Mouse (Mus musculus) kidney, postnatal 4 days (tissue): ENCODE measurements at regions not wholly inside any gene's neighbourhood (a gene's known extent, or its start where the extent isn't known, plus 50 kb on each side); places are given as distances from the start of the nearest gene placed in this dataset.
"Not testable (repeated sequence)": the region's sequence is repeated elsewhere in the genome, so short reads cannot be mapped to it uniquely, and the experiment has no call there.

Experiments
- DNase-seq, 2 experiments: peaks; one replicate each; pipeline ENCODE4 v3.0.0; 2021; ENCODE audit warnings: mixed read lengths in 2 of 2

DNA sequence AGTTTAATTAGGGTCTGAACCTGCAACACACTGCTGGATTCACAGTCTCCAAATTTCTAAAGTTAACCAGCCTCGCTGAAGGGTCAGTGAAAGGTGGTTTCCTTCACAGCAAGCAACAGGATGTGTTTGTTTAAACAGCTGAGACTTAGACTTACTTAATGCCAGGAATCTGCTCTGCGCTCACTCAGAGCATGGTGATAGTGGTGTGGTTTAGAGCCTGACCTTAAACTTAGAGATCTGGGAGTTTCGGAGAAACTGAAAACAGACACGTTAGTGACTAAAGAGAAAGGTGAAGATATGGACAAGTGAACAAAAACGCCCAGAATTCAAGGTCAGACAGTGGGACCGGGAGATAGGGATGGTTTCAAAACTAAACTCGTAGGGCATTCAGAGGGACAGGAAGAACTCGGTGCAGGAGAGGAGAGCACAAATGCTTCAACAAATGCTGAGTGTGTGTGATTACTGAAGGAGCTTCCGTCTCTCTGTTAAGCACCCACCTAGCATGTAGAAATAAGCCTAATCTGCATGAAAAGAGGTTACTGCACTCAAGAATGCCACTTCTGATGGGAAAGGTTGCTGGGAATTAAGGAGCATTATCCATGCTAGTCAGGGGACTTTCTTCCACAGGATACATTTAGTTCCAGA is 97.2 kb upstream of the Ifngr1 start:
- DNase-seq, result no peak

- DNase-seq, result no peak
These were observed 93.6 kb upstream of the Ifngr1 start for GRCm38 (mm10) chr10:19498112-19498511.

- no peak for DNase-seq
These were observed 88.9 kb upstream of the Ifngr1 start for GRCm38 (mm10) chr10:19502874-19503273.

GRCm38 (mm10) chr10:19503846-19504765 is 87.6 kb upstream of the Ifngr1 start:
- DNase-seq, result no peak

- DNase-seq, result no peak
These were observed 86.6 kb upstream of the Ifngr1 start for GRCm38 (mm10) chr10:19505174-19505573.

GRCm38 (mm10) chr10:19505979-19506378 is 85.8 kb upstream of the Ifngr1 start:
- no peak for DNase-seq

DNA sequence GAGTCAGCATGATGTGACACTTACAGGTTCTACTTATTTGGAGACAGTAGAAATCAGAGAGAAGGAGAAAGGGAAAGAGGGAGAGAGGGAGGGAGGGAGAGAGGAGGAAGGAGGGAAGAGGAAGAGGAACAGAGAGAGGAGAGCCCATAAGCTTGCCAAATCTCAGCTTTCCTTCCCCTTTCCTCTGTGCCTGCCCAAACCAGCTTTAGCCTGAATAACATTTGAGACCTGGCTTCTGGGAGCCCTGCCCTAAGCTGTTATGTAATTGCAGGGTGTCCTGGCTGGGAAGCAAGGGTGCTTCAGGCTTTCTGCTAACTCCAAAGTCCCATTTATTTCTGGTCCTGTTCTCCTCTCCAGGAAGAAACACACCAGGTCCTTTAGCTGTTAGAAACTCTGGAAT is 85.3 kb upstream of the Ifngr1 start:
- DNase-seq, result no peak

DNA sequence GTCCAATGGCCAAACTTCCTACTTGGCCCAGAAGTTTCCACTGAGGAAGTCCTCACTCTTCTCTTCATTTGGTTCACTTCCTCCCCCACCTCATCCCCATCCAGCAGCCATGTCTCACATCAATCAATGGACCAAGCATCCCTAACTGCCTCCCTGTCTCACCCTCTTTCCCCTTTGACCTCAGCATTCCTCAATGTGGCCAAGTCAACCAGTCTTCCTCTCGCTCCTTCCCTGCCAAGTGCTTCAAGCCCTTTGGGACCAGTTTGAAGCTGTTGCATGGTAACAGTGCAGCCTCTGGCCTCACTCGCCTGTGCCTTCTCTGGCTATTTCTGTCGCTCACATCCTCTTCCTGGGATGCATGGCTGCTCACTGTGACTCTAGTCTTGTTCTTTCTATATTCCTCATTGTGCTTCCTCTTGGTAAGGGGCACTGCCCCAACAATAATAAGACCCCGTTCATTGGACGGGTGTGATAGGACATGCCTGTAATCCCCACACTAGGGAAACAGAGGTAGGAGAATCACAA is 83.5 kb upstream of the Ifngr1 start:
- no peak for DNase-seq

DNA sequence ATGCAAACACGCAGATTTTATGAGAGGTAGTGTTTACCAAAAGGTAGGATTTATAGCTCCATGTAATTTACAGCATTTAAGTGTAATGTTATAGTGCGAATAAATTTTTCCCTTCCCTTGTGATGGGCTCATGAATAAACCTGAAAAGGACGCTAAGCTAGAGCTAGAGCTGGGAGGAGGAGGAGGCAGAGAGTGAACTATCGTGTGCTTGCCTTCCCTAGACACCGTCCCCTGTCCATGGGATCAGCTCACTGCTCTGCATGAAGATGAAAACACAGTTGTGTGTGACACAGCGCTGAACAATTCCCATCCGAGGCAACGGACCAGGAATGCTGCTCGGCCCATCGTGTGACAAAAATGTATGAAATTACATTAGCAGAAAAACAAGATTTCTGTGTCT is 81.7 kb upstream of the Ifngr1 start:
- DNase-seq, result no peak

GRCm38 (mm10) chr10:19514366-19514765 is 77.4 kb upstream of the Ifngr1 start:
- DNase-seq, result not testable (repeated sequence)

DNA sequence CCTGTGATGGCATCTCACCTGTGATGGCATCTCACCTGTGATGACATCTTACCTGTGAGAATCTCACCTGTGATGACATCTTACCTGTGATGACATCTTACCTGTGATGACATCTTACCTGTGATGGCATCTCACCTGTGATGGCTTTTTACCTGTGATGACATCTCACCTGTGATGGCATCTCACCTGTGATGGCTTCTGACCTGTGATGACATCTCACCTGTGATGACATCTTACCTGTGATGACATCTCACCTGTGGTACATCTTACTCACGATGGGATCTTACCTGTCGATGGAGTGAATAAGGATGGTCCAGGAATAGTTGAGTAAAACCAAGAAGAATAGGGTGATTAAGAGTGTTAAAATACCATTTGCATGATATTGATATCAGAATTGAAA is 76.9 kb upstream of the Ifngr1 start:
- DNase-seq, result no peak

DNA sequence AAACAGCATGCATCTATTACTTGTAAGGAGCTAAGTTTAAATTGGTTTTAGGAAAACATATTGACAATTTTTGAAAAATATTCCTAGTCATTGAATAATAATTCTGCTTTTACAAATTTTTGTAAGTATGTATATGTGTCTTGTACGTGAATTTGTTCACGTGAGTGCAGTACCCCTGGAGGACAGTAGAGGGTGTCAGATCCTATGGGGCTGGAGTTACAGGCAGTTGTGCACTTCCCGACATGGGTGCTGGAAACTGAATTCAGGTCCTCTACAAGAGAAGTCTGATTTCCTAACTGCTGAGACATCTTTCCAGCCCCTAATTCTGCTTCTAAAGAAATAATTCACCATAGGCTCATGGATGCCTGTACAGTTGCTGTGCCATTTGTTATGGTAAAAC is 75.7 kb upstream of the Ifngr1 start:
- no peak for DNase-seq

DNA sequence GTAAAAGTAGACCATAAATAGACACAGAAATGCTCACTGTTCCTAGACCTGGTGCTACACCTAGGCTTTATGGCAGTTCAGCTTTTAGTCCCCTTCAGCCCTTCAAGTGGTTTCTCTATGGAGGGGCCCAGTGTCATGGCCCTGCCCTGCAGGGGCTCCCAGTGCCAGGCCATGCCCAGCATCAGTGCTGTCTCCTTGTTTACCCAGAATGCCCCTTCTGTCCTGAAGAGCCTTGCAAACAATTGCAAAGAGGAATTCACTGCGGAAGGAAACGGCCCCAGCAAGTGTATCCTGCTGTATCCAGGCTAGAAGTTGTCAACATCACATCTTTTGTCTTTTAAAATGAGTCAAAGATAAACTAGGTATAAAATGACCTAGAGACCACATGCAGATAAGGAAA is 74.7 kb upstream of the Ifngr1 start:
- DNase-seq, result no peak

DNA sequence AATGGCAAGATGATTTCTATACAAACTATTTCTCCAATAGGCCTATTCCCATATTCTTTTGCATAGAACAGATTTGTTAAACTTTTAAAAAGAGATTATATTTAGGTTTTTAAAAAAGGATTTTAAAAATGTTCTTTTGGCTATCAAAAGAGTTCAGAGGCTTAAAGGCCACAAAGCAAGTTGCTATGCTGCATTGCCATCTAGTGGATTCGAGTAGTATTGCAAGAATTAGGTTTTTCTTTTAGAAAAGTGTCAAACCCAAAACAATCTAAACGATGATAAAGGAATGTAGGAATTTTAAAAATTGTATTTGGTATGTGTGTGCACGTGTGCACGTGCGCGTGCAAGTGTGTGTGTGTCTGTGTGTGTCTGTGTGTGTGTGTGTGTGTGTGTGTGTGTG is 73.0 kb upstream of the Ifngr1 start:
- DNase-seq, result no peak

GRCm38 (mm10) chr10:19522198-19522597 is 69.6 kb upstream of the Ifngr1 start:
- DNase-seq, result no peak

DNA sequence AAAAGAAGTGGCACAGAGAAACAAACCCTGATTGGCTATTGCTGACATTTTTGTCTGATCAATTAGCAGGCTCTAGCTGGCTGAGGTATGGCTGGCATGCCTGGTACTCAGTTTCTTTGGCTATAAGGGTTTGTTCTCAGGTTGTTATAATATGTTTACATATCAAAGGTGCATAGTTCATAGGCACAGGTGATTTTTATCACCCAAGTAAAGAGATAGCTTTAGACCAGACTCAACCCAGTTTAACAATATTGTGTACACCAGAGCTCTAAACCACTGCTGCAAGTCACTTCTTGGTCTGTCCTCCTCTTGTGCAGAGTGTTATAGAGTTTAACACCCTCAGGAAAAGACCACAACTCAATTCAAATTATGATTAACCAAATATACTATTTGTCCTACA is 65.8 kb upstream of the Ifngr1 start:
- no peak for DNase-seq

DNA sequence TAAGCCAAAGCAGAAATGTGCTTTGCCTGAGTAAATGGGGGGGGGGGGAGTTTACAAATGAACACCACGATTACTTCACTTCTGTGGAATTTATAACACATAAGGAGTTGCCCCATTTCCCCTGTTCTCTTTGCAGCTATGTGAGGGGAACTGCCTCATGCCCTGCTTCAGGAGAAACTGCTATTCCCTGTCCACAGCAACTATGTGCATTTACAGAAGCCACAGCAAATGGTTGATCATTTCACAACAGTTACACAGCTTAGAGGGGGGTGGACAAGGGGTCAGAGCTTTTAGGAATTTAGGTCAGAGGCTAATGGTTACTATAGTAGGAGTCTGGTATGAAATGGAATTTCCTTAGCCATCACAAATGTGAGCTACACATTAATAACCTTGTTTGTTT is 65.4 kb upstream of the Ifngr1 start:
- DNase-seq, result peak in 1 of 2 experiments; percentile 17

GRCm38 (mm10) chr10:19529655-19530054 is 62.1 kb upstream of the Ifngr1 start:
- DNase-seq, result no peak

GRCm38 (mm10) chr10:19530056-19530455 is 61.7 kb upstream of the Ifngr1 start:
- no peak for DNase-seq

DNA sequence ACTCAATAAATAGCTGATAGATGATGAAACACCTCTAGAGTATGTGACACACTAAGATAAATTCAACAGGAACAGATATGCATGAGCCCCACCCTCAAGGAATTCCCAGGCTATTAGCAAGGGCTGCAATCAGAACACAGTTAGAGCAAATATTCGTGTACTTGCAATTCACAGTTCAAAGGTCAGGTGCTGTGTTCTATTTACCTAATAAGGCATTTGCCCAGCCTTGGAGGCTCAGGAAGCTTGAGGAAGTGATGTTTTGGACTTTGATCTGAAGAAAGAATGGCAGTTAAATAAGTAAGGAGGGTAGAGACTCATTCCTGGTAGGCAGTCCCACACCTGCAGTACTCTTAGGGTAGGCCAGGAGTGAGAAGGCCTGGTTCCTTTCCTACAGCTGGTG is 60.3 kb upstream of the Ifngr1 start:
- no peak for DNase-seq

DNA sequence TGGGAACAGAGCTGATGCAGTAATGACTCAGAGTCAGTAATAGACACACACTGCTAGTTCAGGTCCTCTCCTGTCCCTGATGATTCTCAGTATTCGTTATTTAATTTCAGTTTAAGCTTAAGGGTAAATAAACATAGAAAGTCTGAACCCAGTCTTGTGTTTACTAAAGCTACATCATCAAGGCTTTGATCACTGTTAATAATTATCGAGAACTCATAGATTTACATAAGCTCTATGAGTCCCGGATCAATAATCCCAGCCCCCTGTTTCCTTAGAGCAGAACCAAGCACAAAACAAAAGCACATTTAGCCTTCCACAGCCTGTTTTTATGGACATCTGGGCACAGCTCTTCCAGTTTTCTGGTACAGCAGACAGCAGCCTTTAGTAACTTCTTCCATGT is 59.0 kb upstream of the Ifngr1 start:
- DNase-seq, result no peak

GRCm38 (mm10) chr10:19533846-19534245 is 57.9 kb upstream of the Ifngr1 start:
- DNase-seq, result no peak
